Mouse (Mus musculus) forebrain, embryonic 16.5 days (tissue): ENCODE data around the gene Scly. TPM values are rescaled to one million over a fixed set of nuclear protein-coding genes. Genes with fewer than 3 reads are reported as not detected.

Experiments used
- ATAC-seq: fragments of 200-750 bp; cut with Nextera tagmentation; 2 replicates; pipeline ENCODE4 v1.8.0; 2017; ENCODE audit warnings: mild to moderate bottlenecking, moderate library complexity
- H3K27ac ChIP-seq: fragments of 300-500 bp; sonication (generic); 2 replicates; pipeline ENCODE4 v1.5.1; 2014; ENCODE audit warnings: low read length, control low read depth
- H3K27me3 ChIP-seq: fragments of 300-500 bp; sonication (generic); replicated peaks from 2 replicates; pipeline ENCODE4 v1.6.1; 2014; ENCODE audit warnings: low read length; ENCODE audit not compliant: control insufficient read depth, insufficient read depth
- H3K36me3 ChIP-seq: fragments of 300-500 bp; sonication (generic); 2 replicates; pipeline ENCODE4 v1.6.1; 2014; ENCODE audit not compliant: control insufficient read depth, insufficient read depth
- H3K4me1 ChIP-seq: fragments of 300-500 bp; sonication (generic); replicated peaks from 2 replicates; pipeline ENCODE4 v1.6.1; 2014; ENCODE audit warnings: low read length; ENCODE audit not compliant: control insufficient read depth, insufficient read depth
- H3K4me2 ChIP-seq: fragments of 300-500 bp; sonication (generic); 2 replicates; pipeline ENCODE4 v1.6.1; 2014; ENCODE audit warnings: mild to moderate bottlenecking, low read length, control low read depth
- H3K4me3 ChIP-seq: fragments of 300-500 bp; sonication (generic); replicated peaks from 2 replicates; pipeline ENCODE4 v1.5.1; 2014; ENCODE audit warnings: mild to moderate bottlenecking, low read length, control low read depth
- H3K9ac ChIP-seq: fragments of 300-500 bp; sonication (generic); replicated peaks from 2 replicates; pipeline ENCODE4 v1.6.1; 2014; ENCODE audit warnings: low read depth, low read length, control low read depth
- H3K9me3 ChIP-seq: fragments of 300-500 bp; sonication (generic); 2 replicates; pipeline ENCODE4 v1.6.1; 2016; ENCODE audit warnings: low read length; ENCODE audit not compliant: control insufficient read depth
- WGBS: fragments of 180-500 bp; shearing (Covaris S2); extraction: QIAGEN DNeasy Blood & Tissue Kit; methylation state at CpG from one replicate; pipeline ENCODE4 v1.1.7; 2014; 5-methylcytosine and 5-hydroxymethylcytosine counted together
- polyA plus RNA-seq: library from polyadenylated mRNA; unstranded; fragments of >200 nt; fragmentation: Nextera tagmentation; extraction: Ambion mirVana; gene quantifications from 2 replicates; pipeline ENCODE4 v1.2.1, GENCODE M21; 2015

The Scly gene
- polyA plus RNA-seq, 1 experiment from 2014 or later: 9.3 TPM

- Histone ChIP-seq H3K9me3 (no peaks in the 10 kb centered on the region), H3K4me3 (peak within 1 kb of the TSS; percentile 43), H3K4me1 (peaks cover 9% of the 10 kb centered on the region), H3K4me2 (peak within 1 kb of the TSS; percentile 65), H3K27ac (no peak within 1 kb of the TSS), H3K9ac (peak within 1 kb of the TSS; percentile 54), H3K36me3 (peaks cover 4% of the 10 kb centered on the region; the same call in 1 of the 2 replicates), H3K27me3 (peaks cover 6% of the 10 kb centered on the region)
- WGBS: under 1% methylated on average over 57 of the region's 68 CpGs
- ATAC-seq: peak; percentile 44
These were observed 68.3 kb downstream of the Scly start, which contains the start of gene Erfe for GRCm38 (mm10) chr1:91366215-91367108. Erfe (plus strand) TSS chr1:91366430.

- ATAC-seq: no peak
- peaks cover 6% of the 10 kb centered on the region for H3K36me3 ChIP-seq
- WGBS: 100% methylated on average over 3 of the region's 3 CpGs
- no peak overlapping the region for H3K9ac ChIP-seq
- no peaks in the 10 kb centered on the region for H3K9me3 ChIP-seq
- H3K27me3 ChIP-seq: peaks cover 6% of the 10 kb centered on the region
- H3K4me3 ChIP-seq: no peak overlapping the region
- no peak overlapping the region for H3K27ac ChIP-seq
- no peak overlapping the region for H3K4me2 ChIP-seq
- peaks cover 9% of the 10 kb centered on the region for H3K4me1 ChIP-seq
These were observed 69.2 kb downstream of the Scly start for GRCm38 (mm10) chr1:91367295-91367694.

GRCm38 (mm10) chr1:91369408-91369807, 71.3 kb downstream of the Scly start:
- peaks cover 14% of the 10 kb centered on the region for H3K36me3 ChIP-seq
- no peak overlapping the region for H3K27ac ChIP-seq
- no peak overlapping the region for H3K4me3 ChIP-seq
- no peak for ATAC-seq
- H3K4me2 ChIP-seq: no peak overlapping the region
- H3K9ac ChIP-seq: no peak overlapping the region
- WGBS: 70% methylated on average over 4 of the region's 4 CpGs
- no peaks in the 10 kb centered on the region for H3K9me3 ChIP-seq
- H3K27me3 ChIP-seq: peaks cover 6% of the 10 kb centered on the region
- peaks cover 9% of the 10 kb centered on the region for H3K4me1 ChIP-seq

- WGBS: 88% methylated on average over 23 of the region's 23 CpGs
- ATAC-seq: no peak
- Histone ChIP-seq H3K27me3 (peaks cover 6% of the 10 kb centered on the region), H3K36me3 (peaks cover 20% of the 10 kb centered on the region), H3K4me2 (no peak overlapping the region), H3K4me1 (peaks cover 9% of the 10 kb centered on the region), H3K27ac (no peak overlapping the region), H3K9ac (no peak overlapping the region), H3K4me3 (no peak overlapping the region), H3K9me3 (no peaks in the 10 kb centered on the region)
These were observed 71.9 kb downstream of the Scly start for GRCm38 (mm10) chr1:91370055-91370454.

Other genes with a start within 250 kb of the Scly start
- gene Rbm44, start 153.2 kb upstream of the Scly start, polyA plus RNA-seq: 0.10 and 0.11 TPM in 2 replicates
- 4.1 and 5.2 TPM in 2 replicates for gene Ramp1, start 118.5 kb upstream of the Scly start, polyA plus RNA-seq
- gene Ube2f, start 48.0 kb upstream of the Scly start, polyA plus RNA-seq: 67.7 and 67.9 TPM in 2 replicates
- gene Espnl, start 23.7 kb downstream of the Scly start, polyA plus RNA-seq: 0.08 and 0.14 TPM in 2 replicates
- 0.15 TPM in 1 of 2 replicates, not detected in the other for gene Klhl30, start 52.7 kb downstream of the Scly start, polyA plus RNA-seq
- gene Erfe, start 68.1 kb downstream of the Scly start, polyA plus RNA-seq: 0.16 and 0.62 TPM in 2 replicates
- gene Ilkap, start 100.5 kb downstream of the Scly start, polyA plus RNA-seq: 158 and 163 TPM in 2 replicates
- 208 and 217 TPM in 2 replicates for gene Hes6, start 115.7 kb downstream of the Scly start, polyA plus RNA-seq
- 5.6 and 6.3 TPM in 2 replicates for gene Per2, start 161.0 kb downstream of the Scly start, polyA plus RNA-seq
- gene Traf3ip1, start 196.3 kb downstream of the Scly start, polyA plus RNA-seq: 10.9 and 13.2 TPM in 2 replicates
- gene Asb1, start 242.2 kb downstream of the Scly start, polyA plus RNA-seq: 13.7 and 14.1 TPM in 2 replicates